Mouse (Mus musculus): ENCODE measurements around the gene Cry1.

The Cry1 gene

DNA sequence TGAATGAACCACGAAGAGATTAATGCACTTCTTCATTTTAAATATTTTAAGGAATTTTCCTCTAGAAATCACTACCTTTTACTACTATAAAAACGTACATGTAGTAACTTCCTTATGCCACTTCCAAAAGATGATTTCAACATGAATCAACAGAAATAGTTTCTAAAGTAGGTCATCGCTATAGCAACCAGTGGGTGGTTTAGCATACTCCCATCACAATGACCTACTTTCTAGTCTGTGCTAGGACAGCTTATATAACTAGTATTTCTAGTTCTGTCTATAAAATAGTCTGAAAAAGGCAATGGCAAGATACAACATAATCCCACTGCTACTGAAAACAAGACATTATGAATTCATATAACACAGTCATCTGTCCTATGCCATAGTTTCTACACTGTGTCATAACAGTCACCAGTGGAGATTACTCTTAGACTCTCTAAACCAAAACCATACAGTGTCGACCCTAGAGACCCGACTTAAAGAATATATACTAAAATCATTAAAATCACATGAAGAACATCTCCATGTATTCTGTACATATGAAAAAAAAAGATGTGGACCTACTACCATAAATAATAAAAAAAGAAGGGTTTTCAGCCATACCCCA, 23.0 kb downstream of the Cry1 start:
- DNase-seq (ENCODE audit: low spot score): peak; percentile 46

DNA sequence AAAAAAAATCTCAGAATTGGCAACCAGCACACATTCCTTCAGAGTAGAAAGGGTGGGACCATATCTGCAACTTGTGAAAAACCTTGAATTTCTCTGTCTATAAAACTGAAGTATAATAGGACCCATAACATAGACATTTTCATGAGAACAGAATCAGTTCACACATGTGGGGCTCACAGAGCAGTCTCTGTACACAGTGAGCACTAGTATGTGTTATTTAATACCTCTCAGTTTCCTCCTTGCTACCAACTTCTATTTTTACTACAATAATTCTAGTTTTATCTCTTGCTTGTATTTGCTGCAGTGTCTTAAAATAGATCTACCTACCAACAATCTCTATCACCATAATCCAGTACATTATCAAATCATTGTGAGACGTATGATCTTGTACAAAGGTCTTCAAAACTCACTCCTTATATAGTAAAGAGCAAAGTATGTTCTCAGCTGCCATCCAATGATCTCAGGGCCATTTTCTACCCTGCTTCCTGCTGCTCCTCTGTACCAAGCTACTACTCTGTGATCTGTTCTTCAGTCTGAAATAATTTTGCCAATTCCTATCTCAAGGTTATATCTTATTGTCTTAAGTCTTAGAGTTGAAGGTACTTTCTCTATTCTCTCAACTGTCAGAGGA, 24.8 kb downstream of the Cry1 start:
- no peak for DNase-seq (ENCODE audit: low spot score)

DNA sequence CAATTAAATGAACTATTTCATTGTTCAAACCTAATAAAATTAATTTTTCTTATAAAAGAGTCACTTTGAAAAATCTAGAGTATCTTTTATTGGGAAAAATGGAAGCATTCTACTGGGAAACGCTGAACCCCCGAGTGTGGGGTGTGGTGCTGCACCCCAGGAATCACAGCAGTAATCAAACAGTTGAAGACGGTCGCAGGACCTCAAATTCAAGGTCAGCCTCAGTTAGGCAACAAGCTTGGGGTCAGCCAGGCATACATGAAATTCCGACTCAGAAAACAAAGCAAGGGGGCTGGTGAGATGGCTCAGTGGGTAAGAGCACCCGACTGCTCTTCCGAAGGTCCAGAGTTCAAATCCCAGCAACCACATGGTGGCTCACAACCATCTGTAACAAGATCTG, 27.4 kb downstream of the Cry1 start:
- DNase-seq (ENCODE audit: low spot score): no peak

DNA sequence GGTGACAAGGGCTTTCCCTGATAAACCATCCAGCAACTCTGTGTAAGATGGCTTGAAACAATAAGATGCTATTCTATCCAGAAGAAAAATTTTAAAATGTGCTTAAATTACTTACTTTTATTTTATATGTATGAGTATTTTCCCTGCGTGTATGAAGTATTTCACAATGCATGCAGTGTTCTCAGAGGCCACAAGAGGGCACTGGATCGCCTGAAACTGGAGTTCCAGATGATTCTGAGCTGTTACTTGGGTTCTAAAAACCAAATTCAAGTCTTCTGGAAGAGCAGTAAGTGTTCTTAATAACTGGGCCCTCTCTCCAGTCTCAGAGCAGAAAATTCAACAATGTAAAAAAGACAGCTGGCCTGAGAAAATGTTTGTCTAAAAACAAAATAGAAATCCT, 30.7 kb downstream of the Cry1 start:
- peak; percentile 77 for DNase-seq (ENCODE audit: low spot score)

DNA sequence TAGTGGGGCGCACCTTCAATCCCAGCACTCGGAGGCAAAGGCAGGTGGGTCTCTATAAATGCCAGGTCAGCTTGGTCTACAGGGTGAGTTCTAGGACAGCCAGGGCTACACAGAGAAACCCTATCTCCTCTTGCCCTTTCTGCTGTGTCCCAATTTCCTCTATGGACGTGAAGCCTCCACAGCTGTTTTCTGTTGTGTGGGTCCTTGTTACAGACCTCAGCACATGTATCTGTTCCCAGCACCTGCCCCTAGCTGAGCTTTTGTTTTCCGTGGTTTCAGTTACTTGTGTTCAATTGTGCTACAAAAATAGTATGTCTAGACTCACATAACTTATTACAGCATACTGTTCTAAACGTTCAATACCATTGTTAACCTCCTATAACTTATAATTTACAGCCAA, 35.6 kb downstream of the Cry1 start:
- DNase-seq (ENCODE audit: low spot score): no peak

- DNase-seq (ENCODE audit: low spot score): no peak
Observed at GRCm38 (mm10) chr10:85146282-85146681, 38.6 kb downstream of the Cry1 start.

- no peak for DNase-seq (ENCODE audit: low spot score)
Observed at GRCm38 (mm10) chr10:85141465-85141864, 43.4 kb downstream of the Cry1 start.

DNA sequence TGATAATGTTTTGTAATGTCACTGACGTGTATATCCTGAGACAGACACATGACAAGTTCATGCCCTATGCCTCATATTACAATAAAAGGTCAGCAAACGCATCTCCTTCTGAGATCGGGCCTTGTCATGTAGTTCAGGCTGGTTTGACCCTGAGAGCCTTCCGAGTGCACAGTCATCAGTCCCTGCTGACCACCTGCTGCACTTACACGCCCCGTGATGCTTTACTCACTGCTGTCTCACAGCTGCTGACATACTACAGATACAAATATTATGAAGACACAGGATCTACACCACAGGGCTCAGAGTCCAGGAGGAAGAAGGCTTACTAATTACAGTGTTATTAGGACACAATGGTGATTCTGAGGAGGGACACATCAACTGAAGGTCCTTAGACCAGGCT, 48.3 kb downstream of the Cry1 start:
- no peak for DNase-seq (ENCODE audit: low spot score)

- DNase-seq (ENCODE audit: low spot score): no peak
Observed at GRCm38 (mm10) chr10:85128453-85128852, 56.4 kb downstream of the Cry1 start.

GRCm38 (mm10) chr10:85127395-85128287, 57.2 kb downstream of the Cry1 start, which contains the start of gene Mterf2:
Gene Mterf2 (minus strand): TSS chr10:85128027.
- peak; percentile 99 for DNase-seq (ENCODE audit: low spot score)

DNA sequence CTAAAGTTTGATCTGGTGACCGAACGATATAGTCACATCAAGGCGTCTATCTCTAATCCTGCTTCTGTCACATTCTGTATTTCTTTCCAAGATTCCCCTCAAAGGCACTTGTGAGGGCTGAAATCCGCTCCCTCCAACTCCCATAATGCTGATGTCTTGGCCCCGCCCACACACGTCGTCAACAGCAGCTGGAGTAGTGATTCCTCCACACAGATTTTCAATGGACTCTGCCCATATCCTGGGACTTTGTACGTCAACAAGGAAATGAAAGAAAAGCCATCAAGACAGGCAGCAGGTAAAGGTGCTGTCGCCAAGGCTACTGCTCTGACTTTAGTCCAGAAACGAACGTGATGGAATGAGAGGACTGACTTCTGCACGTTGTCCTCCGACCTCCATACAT, 59.7 kb downstream of the Cry1 start:
- DNase-seq (ENCODE audit: low spot score): no peak

GRCm38 (mm10) chr10:85114409-85114808, 70.5 kb downstream of the Cry1 start:
- no peak for DNase-seq (ENCODE audit: low spot score)

DNA sequence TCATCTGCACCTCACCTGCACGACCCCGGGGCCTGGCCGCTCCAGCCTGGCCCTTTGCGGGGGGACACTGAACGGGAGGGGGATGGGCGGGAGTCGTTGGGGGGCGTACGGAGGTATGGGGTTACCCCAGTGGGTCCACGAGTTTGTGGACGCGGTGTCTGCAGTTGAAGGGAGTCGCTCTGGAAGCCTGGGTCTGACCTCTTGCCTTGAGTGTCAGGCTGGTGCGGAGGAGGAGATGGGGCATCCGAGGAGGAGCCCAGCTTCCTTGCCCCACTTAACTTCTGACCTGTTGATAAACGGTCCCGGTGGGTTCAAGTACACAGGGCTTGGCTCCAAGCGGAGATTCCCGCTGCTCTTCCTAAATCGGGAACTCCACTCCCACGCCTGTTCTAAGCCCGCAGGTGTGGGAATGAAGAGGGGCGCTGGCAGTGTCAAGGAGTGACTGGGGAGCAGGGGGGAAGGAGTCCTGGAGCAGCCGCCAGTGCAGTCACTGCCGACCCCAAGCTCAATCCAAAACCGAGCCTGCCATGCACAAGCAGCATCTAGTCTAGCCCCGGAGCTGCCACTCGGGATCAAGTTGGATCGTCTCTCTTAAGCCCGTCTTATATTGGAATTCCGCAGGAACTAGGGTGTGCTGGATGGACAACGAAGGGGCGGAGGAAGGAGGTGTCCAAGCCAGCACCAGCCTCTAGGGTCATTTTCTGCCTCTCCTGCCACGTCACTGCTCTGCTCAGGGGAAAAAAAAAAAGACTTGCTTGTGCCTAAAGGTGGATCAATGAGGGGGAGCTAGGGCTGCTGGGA, 81.6 kb downstream of the Cry1 start:
- peak; percentile 49 for DNase-seq (ENCODE audit: low spot score)

DNA sequence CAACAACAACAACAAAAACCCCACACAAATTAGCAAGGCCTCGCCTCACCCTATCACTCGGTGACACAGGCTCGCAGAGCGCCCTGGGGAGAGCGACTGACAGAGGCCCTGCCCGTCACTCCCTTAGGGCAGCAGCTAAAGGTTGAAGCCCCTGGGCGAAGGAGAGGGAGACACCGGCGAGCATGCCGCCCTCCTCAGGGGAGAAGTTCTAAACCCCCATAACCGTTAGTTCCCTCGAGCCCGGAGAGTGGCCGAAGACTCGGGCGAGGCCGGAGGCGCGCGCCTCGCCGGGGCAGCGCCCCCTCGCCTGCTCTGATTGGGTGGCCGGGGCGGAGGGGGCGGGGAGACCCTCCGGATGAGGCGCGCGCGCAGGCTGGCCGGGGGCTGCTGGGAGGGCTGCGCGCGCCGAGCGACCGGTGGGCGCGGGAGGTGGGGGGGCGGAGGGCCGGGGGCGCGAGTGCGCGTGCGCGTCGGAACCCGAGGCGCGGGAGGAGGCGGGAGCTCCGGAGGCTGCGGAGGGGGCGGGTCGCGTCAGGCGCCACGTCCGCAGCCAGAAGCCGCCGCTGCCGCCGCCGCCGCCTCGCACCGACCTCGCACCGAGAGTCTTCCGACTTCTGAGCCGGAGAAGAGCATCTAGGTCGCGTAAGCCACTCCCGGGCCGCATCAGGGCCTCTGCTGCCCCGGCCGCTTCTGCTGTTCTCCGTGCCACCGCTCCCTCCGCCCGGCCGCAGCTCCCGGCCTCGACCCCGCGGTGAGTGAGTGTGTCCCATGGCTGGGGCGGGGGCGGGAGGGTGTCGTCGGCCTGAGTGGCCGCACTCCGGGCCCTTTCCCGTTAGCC, 82.4 kb downstream of the Cry1 start, which contains the start of the genes Fhl4 and Tmem263:
Gene Fhl4, minus strand, starts transcription at position 249 of the 838 bp plus-strand sequence.
Gene Tmem263, plus strand, starts transcription at position 381 of the 838 bp plus-strand sequence.
- DNase-seq (ENCODE audit: low spot score): peak; percentile 60

DNA sequence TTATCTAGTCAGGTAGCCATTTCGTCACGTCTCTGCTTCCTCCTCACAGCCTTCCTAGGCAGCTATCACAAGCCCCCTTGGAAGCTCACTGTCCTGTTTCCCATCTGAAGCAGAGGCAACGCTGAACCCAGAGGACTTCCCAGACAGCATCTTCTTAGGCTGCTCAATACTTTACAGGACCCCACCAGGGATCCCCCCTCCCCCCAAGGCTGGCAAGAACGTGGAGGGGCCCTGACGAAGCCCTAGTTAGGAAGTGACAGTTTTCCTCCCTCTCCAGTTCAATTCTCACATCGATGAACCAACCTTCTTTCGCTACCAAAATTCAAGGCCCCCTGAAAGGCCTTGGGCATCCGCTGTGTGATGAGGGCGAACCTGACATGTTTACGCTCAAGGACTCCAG, 83.0 kb downstream of the Cry1 start:
- DNase-seq (ENCODE audit: low spot score): no peak
